Mouse (Mus musculus) frontal cortex, postnatal 36 days (tissue): ENCODE measurements around the gene Lbh.

Experiments
- DNase-seq, 2 experiments: peaks; one replicate each; pipeline ENCODE4 v3.0.0; 2022; ENCODE audit warnings: low spot score in 2 of 2

Lbh gene

GRCm38 (mm10) chr17:72973041-72973440 lies 54.9 kb downstream of the Lbh start:
- no peak for DNase-seq

- DNase-seq = no peak
Observed at GRCm38 (mm10) chr17:72976258-72977231, 58.4 kb downstream of the Lbh start.

- DNase-seq = no peak
Observed at GRCm38 (mm10) chr17:72977616-72978015, 59.5 kb downstream of the Lbh start.

GRCm38 (mm10) chr17:72982156-72982555 lies 64.1 kb downstream of the Lbh start:
- no peak for DNase-seq

- no peak for DNase-seq
Observed at GRCm38 (mm10) chr17:72983471-72983870, 65.4 kb downstream of the Lbh start.

GRCm38 (mm10) chr17:72989025-72989424 lies 70.9 kb downstream of the Lbh start:
- peak in 1 of 2 experiments; percentile 10 for DNase-seq
